Mouse (Mus musculus) limb, embryonic 15.5 days (tissue): ENCODE data around the gene Brsk1. TPM values are rescaled to one million over a fixed set of nuclear protein-coding genes. Genes with fewer than 3 reads are reported as not detected.

Source experiments
- ATAC-seq: fragments of 200-750 bp; cut with Nextera tagmentation; 2 replicates; pipeline ENCODE4 v1.8.0; 2017; ENCODE audit warnings: low read depth, moderate TSS enrichment; ENCODE audit not compliant: insufficient number of reproducible peaks, low FRiP score, low TSS enrichment
- H3K27ac ChIP-seq: fragments of 300-500 bp; sonication (generic); 2 replicates; pipeline ENCODE4 v1.5.1; 2015; ENCODE audit warnings: moderate library complexity, mild to moderate bottlenecking, inconsistent platforms
- H3K27me3 ChIP-seq: fragments of 300-500 bp; sonication (generic); 2 replicates; pipeline ENCODE4 v1.6.1; 2015; ENCODE audit warnings: inconsistent platforms
- H3K36me3 ChIP-seq: fragments of 300-500 bp; sonication (generic); 2 replicates; pipeline ENCODE4 v1.6.1; 2015; ENCODE audit warnings: inconsistent platforms
- H3K4me1 ChIP-seq: fragments of 300-500 bp; sonication (generic); 2 replicates; pipeline ENCODE4 v1.6.1; 2015; ENCODE audit warnings: inconsistent platforms
- H3K4me2 ChIP-seq: fragments of 300-500 bp; sonication (generic); 2 replicates; pipeline ENCODE4 v1.6.1; 2015; ENCODE audit warnings: mild to moderate bottlenecking, inconsistent platforms
- H3K4me3 ChIP-seq: fragments of 300-500 bp; sonication (generic); 2 replicates; pipeline ENCODE4 v1.5.1; 2015; ENCODE audit warnings: mild to moderate bottlenecking, inconsistent platforms
- H3K9ac ChIP-seq: fragments of 300-500 bp; sonication (generic); 2 replicates; pipeline ENCODE4 v1.6.1; 2015; ENCODE audit warnings: inconsistent platforms
- H3K9me3 ChIP-seq: fragments of 300-500 bp; sonication (generic); 2 replicates; pipeline ENCODE4 v1.6.1; 2016; ENCODE audit warnings: inconsistent platforms
- WGBS: fragments of 180-500 bp; shearing (Covaris S2); methylation state at CpG from one replicate; pipeline ENCODE4 v1.1.7; 2015; 5-methylcytosine and 5-hydroxymethylcytosine counted together
- polyA plus RNA-seq: library from polyadenylated mRNA; unstranded; fragments of >200 nt; fragmentation: Nextera tagmentation; extraction: Ambion mirVana; gene quantifications from 2 replicates; pipeline ENCODE4 v1.2.1, GENCODE M21; 2015

Gene Brsk1
- 1.00 and 1.2 TPM in 2 replicates for polyA plus RNA-seq

GRCm38 (mm10) chr7:4690387-4690786 is at the start of gene Brsk1:
TSS of gene Brsk1 (plus strand) at chr7:4690604.
- Histone ChIP-seq H3K36me3 (peaks cover 27% of the 10 kb centered on the region), H3K9ac (peak within 1 kb of the TSS; percentile 98), H3K4me2 (peak within 1 kb of the TSS; percentile 79), H3K4me1 (peaks cover 13% of the 10 kb centered on the region), H3K4me3 (peak within 1 kb of the TSS; percentile 69), H3K27ac (peak within 1 kb of the TSS; percentile 93), H3K27me3 (no peaks in the 10 kb centered on the region), H3K9me3 (no peaks in the 10 kb centered on the region)
- WGBS: 3% methylated on average over 7 of the region's 18 CpGs
- peak; percentile 73; the same call in 1 of the 2 replicates for ATAC-seq

- no peaks in the 10 kb centered on the region for H3K4me1 ChIP-seq
- H3K4me3 ChIP-seq: no peak overlapping the region
- no peaks in the 10 kb centered on the region for H3K27me3 ChIP-seq
- no peaks in the 10 kb centered on the region for H3K9me3 ChIP-seq
- H3K9ac ChIP-seq: no peak overlapping the region
- H3K36me3 ChIP-seq: peaks cover 94% of the 10 kb centered on the region
- no peak overlapping the region for H3K4me2 ChIP-seq
- WGBS: 80% methylated on average over 11 of the region's 11 CpGs
- H3K27ac ChIP-seq: no peak overlapping the region
- no peak for ATAC-seq
Measured at GRCm38 (mm10) chr7:4641155-4641554, 49.2 kb upstream of the Brsk1 start.

DNA sequence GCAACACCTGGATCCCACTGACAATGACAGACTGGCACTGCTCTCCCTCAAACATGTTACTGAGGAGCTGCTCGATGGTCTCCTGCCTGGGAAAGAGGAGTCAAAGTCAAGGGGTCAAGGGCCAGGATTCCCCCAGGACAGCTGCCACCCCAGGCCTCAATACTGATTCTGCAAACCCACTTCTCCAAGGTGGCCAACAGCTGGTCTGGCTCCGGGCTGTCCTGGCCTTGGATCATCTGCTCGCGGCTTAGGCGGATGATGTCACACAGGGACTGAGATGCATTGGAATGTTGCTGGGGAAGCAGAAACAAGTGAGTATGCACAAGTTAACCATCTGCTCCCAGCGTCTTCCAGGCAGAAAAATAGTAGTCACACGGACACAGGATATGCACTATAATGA is 48.4 kb upstream of the Brsk1 start:
- Histone ChIP-seq H3K9me3 (no peaks in the 10 kb centered on the region), H3K4me1 (no peaks in the 10 kb centered on the region), H3K36me3 (peaks cover 97% of the 10 kb centered on the region), H3K4me2 (no peak overlapping the region), H3K4me3 (no peak overlapping the region), H3K27ac (no peak overlapping the region), H3K9ac (no peak overlapping the region), H3K27me3 (no peaks in the 10 kb centered on the region)
- no peak; the same call in 1 of the 2 replicates for ATAC-seq
- WGBS: 87% methylated on average over 7 of the region's 7 CpGs

DNA sequence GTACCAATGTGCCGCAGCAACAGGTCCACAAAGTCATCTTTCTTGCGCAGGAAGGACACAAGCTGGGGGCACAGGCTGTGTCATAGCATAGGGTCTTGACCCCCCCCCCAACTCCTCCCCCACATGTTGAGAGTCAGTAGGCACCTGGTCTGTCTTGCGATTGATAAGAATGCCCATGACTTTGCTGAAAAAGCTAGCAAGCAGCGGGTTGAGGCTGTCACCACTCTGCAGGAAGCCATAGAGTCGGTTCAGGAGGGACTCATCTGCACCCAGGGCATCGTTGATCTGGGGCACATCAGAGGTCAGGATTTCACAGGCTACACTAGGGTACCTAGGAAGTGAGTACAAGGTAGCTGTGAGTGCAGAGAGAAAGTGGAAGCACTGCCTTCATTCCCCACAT is 47.2 kb upstream of the Brsk1 start:
- WGBS: 93% methylated on average over 6 of the region's 6 CpGs
- Histone ChIP-seq H3K4me1 (no peaks in the 10 kb centered on the region), H3K4me2 (no peak overlapping the region), H3K27ac (no peak overlapping the region), H3K4me3 (no peak overlapping the region), H3K9ac (no peak overlapping the region), H3K36me3 (peaks cover 91% of the 10 kb centered on the region), H3K27me3 (no peaks in the 10 kb centered on the region), H3K9me3 (no peaks in the 10 kb centered on the region)
- ATAC-seq: no peak

DNA sequence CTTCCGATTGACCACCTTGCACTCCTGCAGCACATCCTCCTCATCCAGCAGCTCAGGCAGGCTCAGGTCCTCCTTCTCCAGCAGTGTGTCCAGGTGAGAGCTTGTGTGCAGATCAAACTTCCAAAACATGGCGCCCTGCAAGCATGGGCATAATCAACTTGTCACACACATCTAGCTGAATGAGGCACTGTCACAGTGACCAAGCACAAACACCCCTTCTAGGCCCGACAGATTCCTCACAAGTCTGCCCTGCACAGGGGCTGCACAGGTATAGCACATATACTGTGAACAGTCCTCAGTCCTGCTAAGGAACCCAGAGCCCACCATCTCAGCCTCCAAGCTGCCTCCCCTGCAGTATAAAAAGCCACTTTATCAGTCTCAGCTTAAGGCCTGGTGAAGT is 43.6 kb upstream of the Brsk1 start:
- Histone ChIP-seq H3K27ac (no peak overlapping the region), H3K4me2 (no peak overlapping the region), H3K36me3 (peaks cover 62% of the 10 kb centered on the region), H3K4me3 (no peak overlapping the region), H3K27me3 (no peaks in the 10 kb centered on the region), H3K9ac (no peak overlapping the region), H3K4me1 (no peaks in the 10 kb centered on the region), H3K9me3 (no peaks in the 10 kb centered on the region)
- 88% methylated on average over 3 of the region's 3 CpGs for WGBS
- ATAC-seq: no peak

DNA sequence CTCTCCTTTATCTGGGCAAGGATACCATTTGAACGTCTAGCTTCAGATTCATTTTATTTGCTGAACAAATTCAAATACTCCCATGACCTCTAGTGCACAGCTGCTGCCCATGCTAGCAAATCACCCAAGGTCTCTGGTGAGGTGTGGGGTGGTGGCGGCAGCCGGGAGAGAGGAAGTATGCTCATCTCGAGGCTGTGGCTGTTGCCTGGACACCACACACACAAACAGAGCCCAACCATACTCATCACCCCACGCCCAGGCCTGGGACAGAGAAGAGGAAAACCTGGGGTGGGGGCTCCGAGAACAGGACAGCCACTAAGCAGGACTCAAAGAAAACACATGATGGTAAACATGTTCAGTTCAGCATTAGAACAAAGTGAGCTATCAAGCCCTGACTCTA is 43.1 kb upstream of the Brsk1 start:
- 0 out of 2 replicates have a peak, but pooled peaks have one; percentile 71 for ATAC-seq
- Histone ChIP-seq H3K9ac (no peak overlapping the region), H3K4me2 (no peak overlapping the region), H3K27ac (no peak overlapping the region), H3K36me3 (peaks cover 57% of the 10 kb centered on the region), H3K9me3 (no peaks in the 10 kb centered on the region), H3K4me3 (no peak overlapping the region), H3K27me3 (no peaks in the 10 kb centered on the region), H3K4me1 (no peaks in the 10 kb centered on the region)
- 68% methylated on average over 6 of the region's 6 CpGs for WGBS

- H3K4me2 ChIP-seq: no peak overlapping the region
- peaks cover 4% of the 10 kb centered on the region; the same call in 1 of the 2 replicates for H3K4me1 ChIP-seq
- no peak overlapping the region for H3K27ac ChIP-seq
- no peaks in the 10 kb centered on the region for H3K9me3 ChIP-seq
- WGBS: 78% methylated on average over 2 of the region's 2 CpGs
- peaks cover 50% of the 10 kb centered on the region for H3K36me3 ChIP-seq
- no peak overlapping the region for H3K4me3 ChIP-seq
- ATAC-seq: no peak
- H3K9ac ChIP-seq: no peak overlapping the region
- no peaks in the 10 kb centered on the region for H3K27me3 ChIP-seq
Measured at GRCm38 (mm10) chr7:4647992-4648391, 42.4 kb upstream of the Brsk1 start.

DNA sequence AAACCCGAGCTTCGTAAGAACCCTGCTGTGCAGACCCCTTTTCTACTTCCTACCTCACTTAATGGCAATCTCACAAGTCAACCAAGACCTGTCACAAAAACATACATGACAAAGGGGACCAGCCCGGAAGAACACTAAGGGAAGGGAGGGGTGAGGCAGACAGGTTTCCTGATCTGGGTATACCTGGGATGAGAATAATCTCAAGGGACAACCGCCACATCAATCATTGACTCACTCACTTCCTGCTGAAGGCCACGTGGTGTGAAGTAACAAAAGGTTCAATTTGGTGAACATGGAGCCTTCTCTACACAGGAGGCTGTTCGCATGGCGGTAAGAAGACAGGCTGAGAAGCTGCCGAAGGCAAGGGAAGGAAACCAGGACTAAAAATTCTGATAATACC is 38.8 kb upstream of the Brsk1 start:
- 76% methylated on average over 8 of the region's 8 CpGs for WGBS
- H3K27ac ChIP-seq: no peak overlapping the region
- H3K4me2 ChIP-seq: no peak overlapping the region

DNA sequence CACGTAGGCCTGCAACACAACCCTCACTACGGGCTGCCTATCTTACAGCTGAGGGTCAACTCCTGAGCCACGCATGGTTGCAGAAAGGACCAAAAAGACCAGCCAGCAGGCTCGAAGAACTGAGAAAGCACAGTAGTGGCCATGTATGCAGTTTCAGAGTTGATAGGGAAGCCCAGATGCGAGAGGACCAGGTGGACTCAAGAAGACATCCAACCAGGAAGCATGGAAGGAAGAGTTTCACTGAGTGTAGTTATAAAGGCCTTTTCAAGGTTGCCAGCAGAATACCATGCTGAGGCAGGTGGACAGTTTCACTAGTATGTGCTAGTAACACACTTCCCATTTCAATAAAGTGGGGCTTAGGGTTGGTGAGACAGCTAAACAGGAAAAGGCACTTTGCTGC is 37.7 kb upstream of the Brsk1 start:
- H3K4me3 ChIP-seq: no peak overlapping the region
- peaks cover 30% of the 10 kb centered on the region for H3K4me1 ChIP-seq
- H3K27ac ChIP-seq: no peak overlapping the region
- no peak overlapping the region for H3K9ac ChIP-seq
- no peaks in the 10 kb centered on the region for H3K27me3 ChIP-seq
- ATAC-seq: no peak
- 90% methylated on average over 5 of the region's 5 CpGs for WGBS
- H3K36me3 ChIP-seq: peaks cover 7% of the 10 kb centered on the region; the same call in 1 of the 2 replicates
- H3K9me3 ChIP-seq: no peaks in the 10 kb centered on the region
- no peak overlapping the region for H3K4me2 ChIP-seq

More for the DNA sequence above, 38.8 kb upstream of the Brsk1 start:
- Histone ChIP-seq H3K9ac (no peak overlapping the region), H3K4me3 (no peak overlapping the region), H3K36me3 (peaks cover 15% of the 10 kb centered on the region), H3K9me3 (no peaks in the 10 kb centered on the region), H3K4me1 (peaks cover 18% of the 10 kb centered on the region), H3K27me3 (no peaks in the 10 kb centered on the region)
- no peak for ATAC-seq

DNA sequence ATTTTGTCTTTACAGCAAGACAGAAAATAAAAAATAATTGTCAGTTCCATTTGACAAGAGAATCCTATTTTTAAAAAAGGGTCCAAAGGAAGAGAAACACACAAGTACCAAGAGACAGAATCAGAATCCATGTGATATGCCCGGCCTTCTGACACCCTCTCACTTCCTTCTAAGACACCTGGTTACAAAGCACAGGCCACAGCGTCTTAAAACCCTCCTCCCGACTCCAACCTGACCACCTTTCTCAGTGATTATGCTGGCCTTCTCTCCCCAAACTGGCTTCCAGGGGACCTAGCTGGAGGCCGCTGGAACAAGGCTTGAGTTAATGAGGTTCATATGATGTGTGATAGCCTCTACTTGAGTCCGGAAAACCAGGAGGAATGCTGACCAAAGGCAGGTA is 37.1 kb upstream of the Brsk1 start:
- H3K9ac ChIP-seq: no peak overlapping the region
- no peak overlapping the region for H3K4me2 ChIP-seq

DNA sequence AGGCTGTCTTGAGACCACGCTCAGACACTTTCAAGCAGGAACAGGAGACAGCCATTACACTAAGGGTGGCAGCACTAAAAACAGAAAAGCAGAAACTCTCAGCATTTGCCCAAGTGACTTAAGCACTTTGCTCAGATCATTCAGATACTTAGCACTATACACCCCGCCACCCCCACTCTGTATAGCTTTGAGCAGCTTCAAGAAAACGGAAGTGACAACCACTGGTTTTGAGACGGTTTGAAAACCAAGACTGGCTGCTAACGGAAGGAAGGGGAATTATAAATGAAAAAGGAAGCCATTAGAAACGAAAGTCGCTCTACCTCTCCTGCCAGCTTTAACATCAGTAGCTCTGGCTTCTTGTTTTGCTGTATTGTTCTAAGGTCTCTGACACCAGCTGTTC is 36.6 kb upstream of the Brsk1 start:
- H3K27me3 ChIP-seq: no peaks in the 10 kb centered on the region
- peaks cover 33% of the 10 kb centered on the region for H3K4me1 ChIP-seq
- no peaks in the 10 kb centered on the region for H3K9me3 ChIP-seq
- no peak overlapping the region for H3K9ac ChIP-seq
- H3K4me2 ChIP-seq: no peak overlapping the region
- no peak for ATAC-seq
- WGBS: 78% methylated on average over 7 of the region's 7 CpGs
- no peak overlapping the region for H3K4me3 ChIP-seq
- peaks cover 7% of the 10 kb centered on the region; the same call in 1 of the 2 replicates for H3K36me3 ChIP-seq
- no peak overlapping the region for H3K27ac ChIP-seq

More for the DNA sequence above, 37.1 kb upstream of the Brsk1 start:
- no peaks in the 10 kb centered on the region for H3K27me3 ChIP-seq
- peaks cover 7% of the 10 kb centered on the region; the same call in 1 of the 2 replicates for H3K36me3 ChIP-seq
- H3K4me1 ChIP-seq: peaks cover 33% of the 10 kb centered on the region
- WGBS: 66% methylated on average over 5 of the region's 5 CpGs
- ATAC-seq: no peak
- H3K4me3 ChIP-seq: no peak overlapping the region
- no peak overlapping the region for H3K27ac ChIP-seq
- no peaks in the 10 kb centered on the region for H3K9me3 ChIP-seq

- Histone ChIP-seq H3K4me2 (no peak overlapping the region), H3K4me1 (peaks cover 33% of the 10 kb centered on the region), H3K27ac (peak overlapping the region; percentile 5; the same call in 1 of the 2 replicates), H3K9ac (no peak overlapping the region), H3K36me3 (peaks cover 7% of the 10 kb centered on the region; the same call in 1 of the 2 replicates), H3K27me3 (no peaks in the 10 kb centered on the region), H3K4me3 (no peak overlapping the region), H3K9me3 (no peaks in the 10 kb centered on the region)
- 86% methylated on average over 2 of the region's 2 CpGs for WGBS
- ATAC-seq: no peak
Measured at GRCm38 (mm10) chr7:4654221-4654620, 36.2 kb upstream of the Brsk1 start.

DNA sequence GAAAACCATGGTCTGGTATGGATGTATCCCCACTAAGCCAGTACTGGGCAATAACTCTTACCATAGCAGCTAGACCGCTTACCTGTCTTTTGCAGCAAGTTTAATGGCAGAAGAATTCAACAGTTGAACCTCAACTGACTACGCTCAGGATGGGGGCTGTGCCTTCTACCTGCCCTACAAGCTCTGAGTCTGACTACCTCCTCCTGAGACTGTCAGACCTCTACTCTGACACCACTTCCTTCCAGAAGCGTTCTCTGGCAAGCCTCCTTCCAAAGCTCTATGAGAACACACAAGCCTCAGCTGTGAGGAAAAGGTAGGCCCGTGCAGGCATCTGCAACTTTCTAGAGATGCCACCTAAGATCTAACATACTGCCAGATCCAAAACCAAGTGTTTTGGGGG is 35.0 kb upstream of the Brsk1 start:
- Histone ChIP-seq H3K27me3 (no peaks in the 10 kb centered on the region), H3K36me3 (peaks cover 7% of the 10 kb centered on the region; the same call in 1 of the 2 replicates), H3K9ac (no peak overlapping the region), H3K27ac (no peak overlapping the region), H3K4me1 (peaks cover 40% of the 10 kb centered on the region), H3K4me2 (no peak overlapping the region), H3K4me3 (no peak overlapping the region), H3K9me3 (no peaks in the 10 kb centered on the region)
- ATAC-seq: no peak
- WGBS: 88% methylated on average over 4 of the region's 4 CpGs
